Comparison of ENCODE assay signal across 8 mouse cellular contexts in the genomic region with DNA sequence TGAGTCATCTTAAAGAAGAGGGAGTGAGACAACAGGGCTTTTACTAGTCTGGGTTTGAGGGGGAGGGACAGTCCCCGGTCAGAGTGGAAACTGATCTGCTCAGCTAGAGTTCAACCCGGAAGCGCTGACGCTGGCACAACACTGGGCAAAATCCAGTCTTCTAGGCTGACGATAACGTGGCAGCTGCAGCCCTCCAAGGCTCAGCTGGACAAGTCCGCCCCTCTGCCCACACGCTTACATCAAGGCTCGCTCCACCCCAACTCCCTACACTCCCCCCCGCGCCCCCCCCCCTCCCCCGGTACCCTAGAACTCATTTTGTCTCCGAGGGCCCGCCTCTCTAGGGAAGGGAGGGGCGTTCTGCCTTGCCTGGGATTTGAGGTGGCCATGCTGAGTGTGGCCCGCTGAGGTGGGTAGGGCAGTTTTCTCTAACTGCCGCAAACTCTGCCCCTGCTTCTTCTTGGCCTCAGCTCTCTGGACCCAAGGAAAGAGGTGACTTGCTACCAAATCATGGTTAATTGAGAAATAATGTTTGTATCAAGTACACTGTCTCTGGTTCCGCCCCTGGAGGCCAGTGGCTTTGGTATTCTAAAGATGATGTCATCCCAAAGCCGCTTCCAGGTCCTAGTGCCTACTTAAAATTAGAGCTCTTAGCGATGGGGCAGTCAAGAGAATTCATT. TPM values are rescaled to one million over a fixed set of nuclear protein-coding genes. Genes with fewer than 3 reads are reported as not detected.
A peak's percentile ranks its signal among the peaks of the same experiment; 100 is the strongest.
DNase-seq lines count a peak whose midpoint lies in the region; ATAC-seq and TF ChIP-seq lines count a peak whose summit lies in the region.

No protein-coding gene starts in this region.

- peak overlapping the region; percentile 68 for H3K4me2 ChIP-seq in lung, embryonic 16.5 days (ENCODE audit: low read depth, low read length)

- ATAC-seq in G1E (ENCODE audit: extremely low read depth, insufficient number of reproducible peaks, low FRiP score, poor library complexity, severe bottlenecking), result peak; percentile 80
- ATAC-seq in hematopoietic stem cell, adult 5-6 weeks (replicated peaks in 1 of 2; ENCODE audit: insufficient read depth in 1 of 2, low FRiP score in 2 of 2, low TSS enrichment in 1 of 2, low read depth in 1 of 2, poor library complexity in 2 of 2, severe bottlenecking in 2 of 2), result peak; percentile 89 to 92
- peak; percentile 98 for ATAC-seq in lung, embryonic 16.5 days (ENCODE audit: low read depth)

- DNase-seq in G1E (ENCODE audit: low spot score), result peak; percentile 65
- DNase-seq in cerebellum, adult 8-10 months, result peak; percentile 76
- DNase-seq in forelimb bud, embryonic 11.5 days (ENCODE audit: low read depth, low spot score), result peak; percentile 64
- DNase-seq in layer of hippocampus, adult 9-10 months (ENCODE audit: low spot score), result peak; percentile 59
- peak; percentile 63 for DNase-seq in ovary, postnatal 10 days (ENCODE audit: low spot score)
- peak; percentile 53 to 58 for DNase-seq in thymus, postnatal 10 days (ENCODE audit: low spot score in 2 of 2)

- H3K9me3 ChIP-seq in G1E (replicated peaks), result no peaks in the 10 kb centered on the region
- H3K9me3 ChIP-seq in lung, embryonic 16.5 days (ENCODE audit: control insufficient read depth, low read length), result no peaks in the 10 kb centered on the region

- H3K27me3 ChIP-seq in G1E (ENCODE audit: insufficient read depth, low read length), result no peaks in the 10 kb centered on the region
- no peaks in the 10 kb centered on the region for H3K27me3 ChIP-seq in lung, embryonic 16.5 days (ENCODE audit: control insufficient read depth, insufficient read depth, low read depth, low read length)

- H3K4me3 ChIP-seq in G1E (ENCODE audit: low read depth, low read length), result peak overlapping the region; percentile 75
- H3K4me3 ChIP-seq in lung, embryonic 16.5 days (ENCODE audit: low read length), result peak overlapping the region; percentile 68

- H3K9ac ChIP-seq in lung, embryonic 16.5 days (ENCODE audit: low read length), result peak overlapping the region; percentile 73

- peaks cover 14% of the 10 kb centered on the region for H3K4me1 ChIP-seq in G1E (ENCODE audit: insufficient read depth, low read depth, low read length)
- H3K4me1 ChIP-seq in lung, embryonic 16.5 days (replicated peaks; ENCODE audit: control insufficient read depth, insufficient read depth, low read length), result no peaks in the 10 kb centered on the region

- no peak for TF ChIP-seq CTCF in G1E (IDR thresholded peaks at IDR 0.05; ENCODE audit: low read depth, low read length)

- H3K27ac ChIP-seq in lung, embryonic 16.5 days (ENCODE audit: low read length), result peak overlapping the region; percentile 90

- under 1% methylated on average over 17 of the region's 20 CpGs for WGBS in lung, embryonic 16.5 days

- H3K36me3 ChIP-seq in G1E (replicated peaks), result no peaks in the 10 kb centered on the region
- H3K36me3 ChIP-seq in lung, embryonic 16.5 days (ENCODE audit: control insufficient read depth, insufficient read depth, low read length), result no peaks in the 10 kb centered on the region

RNA-seq across cellular contexts. Expression of a gene that starts 16.2 kb away (rescaled TPM):
- total RNA-seq in G1E (2014; fragmentation: Nextera tagmentation), result 97.7 and 112 TPM in 2 replicates
- 71.9 and 89.2 TPM in 2 replicates for total RNA-seq in G1E (2017)
- 18.8 and 29.6 TPM in 2 replicates for polyA plus RNA-seq in G1E (2012)
- total RNA-seq in hematopoietic stem cell, adult 5-6 weeks (2017), result 55.2 and 67.8 TPM in 2 replicates
- polyA plus RNA-seq in lung, embryonic 16.5 days (2015; fragmentation: Nextera tagmentation; extraction: Ambion mirVana), result 69.8 and 74.6 TPM in 2 replicates

RNA-seq across cellular contexts. Expression of a gene that starts 17.1 kb away (rescaled TPM):
- 19.4 and 21.4 TPM in 2 replicates for total RNA-seq in G1E (2014; fragmentation: Nextera tagmentation)
- total RNA-seq in G1E (2017), result 41.9 and 46.0 TPM in 2 replicates
- 1.3 and 1.7 TPM in 2 replicates for polyA plus RNA-seq in G1E (2012)
- 90.1 and 90.3 TPM in 2 replicates for total RNA-seq in hematopoietic stem cell, adult 5-6 weeks (2017)
- polyA plus RNA-seq in lung, embryonic 16.5 days (2015; fragmentation: Nextera tagmentation; extraction: Ambion mirVana), result 74.6 and 76.3 TPM in 2 replicates

RNA-seq across cellular contexts. Expression of a gene that starts 54.1 kb away (rescaled TPM):
- total RNA-seq in G1E (2014; fragmentation: Nextera tagmentation) (15.4 and 20.0 TPM in 2 replicates), G1E (2017) (21.9 and 22.0 TPM in 2 replicates)
- polyA plus RNA-seq in G1E (2012), result 9.1 and 9.6 TPM in 2 replicates
- 7.8 and 12.1 TPM in 2 replicates for total RNA-seq in hematopoietic stem cell, adult 5-6 weeks (2017)
- polyA plus RNA-seq in lung, embryonic 16.5 days (2015; fragmentation: Nextera tagmentation; extraction: Ambion mirVana), result 19.6 and 20.4 TPM in 2 replicates

Comparison
In these comparisons a context has a peak if more than half of its experiments do, and no peak if none do; other contexts are left out.
1. Peak in every context shown above with its lines: DNase-seq, ATAC-seq, H3K4me3 ChIP-seq and H3K27ac ChIP-seq.